Comparison of ENCODE assay signal across 12 mouse cellular contexts in genomic region chr1:181233734-181234133, GRCm38 (mm10). TPM values are rescaled to one million over a fixed set of nuclear protein-coding genes. Genes with fewer than 3 reads are reported as not detected.
A peak's percentile ranks its signal among the peaks of the same experiment; 100 is the strongest.
DNase-seq lines count a peak whose midpoint lies in the region; ATAC-seq and TF ChIP-seq lines count a peak whose summit lies in the region.
"Had no signal": no experiment of that assay in that cellular context is flagged by ENCODE, and none has a peak within 500 bp of the region (broad histone marks: within the 10 kb centered on the region; RNA-seq: fewer than 3 reads in every experiment).

No protein-coding gene starts in this region.

- no peak for TF ChIP-seq CTCF in stomach, postnatal 0 days (IDR thresholded peaks at IDR 0.05; ENCODE audit: low read depth)

- peak overlapping the region; percentile 58; the same call in 1 of the 2 replicates for H3K9ac ChIP-seq in heart, embryonic 16.5 days (ENCODE audit: low read length)
- no peak overlapping the region for H3K9ac ChIP-seq in stomach, embryonic 15.5 days
- H3K9ac ChIP-seq in stomach, postnatal 0 days (ENCODE audit: low read length) = no peak overlapping the region
- H3K9ac ChIP-seq in stomach, embryonic 16.5 days (ENCODE audit: low read length) = peak overlapping the region; percentile 65; the same call in 1 of the 2 replicates

- no peaks in the 10 kb centered on the region for H3K9me3 ChIP-seq in heart, embryonic 16.5 days (replicated peaks; ENCODE audit: control insufficient read depth, low read length)
- H3K9me3 ChIP-seq in stomach, embryonic 15.5 days = no peaks in the 10 kb centered on the region
- no peaks in the 10 kb centered on the region for H3K9me3 ChIP-seq in stomach, postnatal 0 days (ENCODE audit: control insufficient read depth, low read length)
- no peaks in the 10 kb centered on the region for H3K9me3 ChIP-seq in limb, embryonic 10.5 days (replicated peaks)
- no peaks in the 10 kb centered on the region for H3K9me3 ChIP-seq in stomach, embryonic 16.5 days (replicated peaks; ENCODE audit: control insufficient read depth, low read length)

- H3K4me1 ChIP-seq in heart, embryonic 16.5 days (ENCODE audit: control insufficient read depth, insufficient read depth, low read length) = peaks cover 15% of the 10 kb centered on the region
- peaks cover 12% of the 10 kb centered on the region for H3K4me1 ChIP-seq in stomach, embryonic 15.5 days
- H3K4me1 ChIP-seq in stomach, postnatal 0 days (replicated peaks; ENCODE audit: control insufficient read depth, insufficient read depth) = no peaks in the 10 kb centered on the region
- H3K4me1 ChIP-seq in limb, embryonic 10.5 days = peaks cover 25% of the 10 kb centered on the region
- H3K4me1 ChIP-seq in stomach, embryonic 16.5 days (ENCODE audit: control insufficient read depth, insufficient read depth, low read length) = peaks cover 14% of the 10 kb centered on the region; the same call in 1 of the 2 replicates

- ATAC-seq in heart, embryonic 16.5 days (replicated peaks; ENCODE audit: extremely low read depth, insufficient read depth, low FRiP score) = no peak
- ATAC-seq in stomach, embryonic 15.5 days (ENCODE audit: insufficient read depth, low FRiP score, low read depth) = no peak
- no peak for ATAC-seq in stomach, postnatal 0 days (ENCODE audit: low FRiP score, low TSS enrichment)
- ATAC-seq in stomach, embryonic 16.5 days (ENCODE audit: insufficient read depth, low FRiP score) = no peak
- ATAC-seq: forebrain, embryonic 14.5 days had no signal

- H3K4me2 ChIP-seq in heart, embryonic 16.5 days (ENCODE audit: low read depth, low read length) = peak overlapping the region; percentile 52; the same call in 1 of the 2 replicates
- H3K4me2 ChIP-seq in stomach, embryonic 15.5 days = no peak overlapping the region; the same call in 1 of the 2 replicates
- no peak overlapping the region for H3K4me2 ChIP-seq in stomach, postnatal 0 days (replicated peaks; ENCODE audit: low read depth)
- H3K4me2 ChIP-seq in stomach, embryonic 16.5 days (ENCODE audit: low read depth, low read length) = peak overlapping the region; percentile 42; the same call in 1 of the 2 replicates

- H3K27me3 ChIP-seq in heart, embryonic 16.5 days (ENCODE audit: control insufficient read depth, insufficient read depth, low read length) = no peaks in the 10 kb centered on the region
- H3K27me3 ChIP-seq in stomach, embryonic 15.5 days (replicated peaks) = no peaks in the 10 kb centered on the region
- H3K27me3 ChIP-seq in stomach, postnatal 0 days (ENCODE audit: control insufficient read depth, insufficient read depth, low read length) = no peaks in the 10 kb centered on the region
- no peaks in the 10 kb centered on the region for H3K27me3 ChIP-seq in limb, embryonic 10.5 days (ENCODE audit: low read depth, poor library complexity, severe bottlenecking)
- H3K27me3 ChIP-seq in stomach, embryonic 16.5 days (ENCODE audit: control insufficient read depth, insufficient read depth, low read length) = no peaks in the 10 kb centered on the region
- H3K27me3 ChIP-seq: CH12.LX had no signal

- DNase-seq in heart, adult 11 months = no peak
- no peak for DNase-seq in stomach, postnatal 0 days (ENCODE audit: low spot score)
- DNase-seq in limb, embryonic 10.5 days (ENCODE audit: low spot score) = no peak
- no peak for DNase-seq in left cerebral cortex, adult 18-20 months (ENCODE audit: low spot score in 2 of 2)
- DNase-seq in urinary bladder, adult 2 months (ENCODE audit: low spot score) = no peak
- DNase-seq: cerebellum, postnatal 10 days; right cerebral cortex, postnatal 14 days had no signal

- 82% methylated on average over 6 of the region's 6 CpGs for WGBS in heart, embryonic 16.5 days
- WGBS in stomach, embryonic 15.5 days = 84% methylated on average over 6 of the region's 6 CpGs
- WGBS in stomach, postnatal 0 days = 82% methylated on average over 6 of the region's 6 CpGs
- 84% methylated on average over 6 of the region's 6 CpGs for WGBS in limb, embryonic 10.5 days
- 80% methylated on average over 6 of the region's 6 CpGs for whole genome bisulfite sequencing in stomach, embryonic 16.5 days

- H3K27ac ChIP-seq in heart, embryonic 16.5 days (ENCODE audit: low read length) = peak overlapping the region; percentile 41; the same call in 1 of the 2 replicates
- H3K27ac ChIP-seq in stomach, embryonic 15.5 days = peak overlapping the region; percentile 35; the same call in 1 of the 2 replicates
- H3K27ac ChIP-seq in stomach, postnatal 0 days (replicated peaks) = no peak overlapping the region; the same call in 1 of the 2 replicates
- 0 out of 2 replicates have a peak overlapping the region, but pooled peaks have one; percentile 54 for H3K27ac ChIP-seq in limb, embryonic 10.5 days
- no peak overlapping the region for H3K27ac ChIP-seq in stomach, embryonic 16.5 days (ENCODE audit: low read length)

- H3K36me3 ChIP-seq in heart, embryonic 16.5 days (ENCODE audit: control insufficient read depth, insufficient read depth) = no peaks in the 10 kb centered on the region
- no peaks in the 10 kb centered on the region for H3K36me3 ChIP-seq in stomach, embryonic 15.5 days
- H3K36me3 ChIP-seq in stomach, postnatal 0 days (ENCODE audit: control insufficient read depth, insufficient read depth, low read length) = no peaks in the 10 kb centered on the region
- no peaks in the 10 kb centered on the region for H3K36me3 ChIP-seq in limb, embryonic 10.5 days
- H3K36me3 ChIP-seq in stomach, embryonic 16.5 days (ENCODE audit: control insufficient read depth, insufficient read depth, low read length) = no peaks in the 10 kb centered on the region

- no peak for TF ChIP-seq EP300 in stomach, postnatal 0 days (optimal IDR thresholded peaks at IDR 0.05)

- no peak overlapping the region for H3K4me3 ChIP-seq in heart, embryonic 16.5 days (ENCODE audit: low read length)
- no peak overlapping the region for H3K4me3 ChIP-seq in stomach, embryonic 15.5 days (replicated peaks)
- no peak overlapping the region for H3K4me3 ChIP-seq in stomach, postnatal 0 days (ENCODE audit: low read depth, low read length)
- H3K4me3 ChIP-seq in limb, embryonic 10.5 days = no peak overlapping the region
- no peak overlapping the region; the same call in 1 of the 2 replicates for H3K4me3 ChIP-seq in stomach, embryonic 16.5 days (replicated peaks; ENCODE audit: low read length)

RNA-seq across cellular contexts. Expression of gene Wdr26, which starts 21.9 kb away (rescaled TPM):
- polyA plus RNA-seq in heart, embryonic 16.5 days (2015; fragmentation: Nextera tagmentation; extraction: Ambion mirVana) = 22.7 and 24.3 TPM in 2 replicates
- 32.6 and 33.3 TPM in 2 replicates for polyA plus RNA-seq in stomach, embryonic 15.5 days (2015; fragmentation: Nextera tagmentation; extraction: Ambion mirVana)
- polyA plus RNA-seq in stomach, postnatal 0 days (2015; fragmentation: Nextera tagmentation; extraction: Ambion mirVana) = 42.1 and 45.4 TPM in 2 replicates
- 25.0 and 27.7 TPM in 2 replicates for polyA plus RNA-seq in limb, embryonic 10.5 days (2016; fragmentation: Nextera tagmentation; extraction: Ambion mirVana)
- 24.7 and 25.9 TPM in 2 replicates for polyA plus RNA-seq in stomach, embryonic 16.5 days (2015; fragmentation: Nextera tagmentation; extraction: Ambion mirVana)
- total RNA-seq in left cerebral cortex, adult 18-20 months (2021) = 10 to 100 TPM; 98.1 to 98.9 TPM
- polyA plus RNA-seq in urinary bladder, adult 2 months (2012; rRNA removed) = 57.4 and 61.8 TPM in 2 replicates

Comparison
In these comparisons a context has a peak if more than half of its experiments do, and no peak if none do; other contexts are left out.
1. H3K27ac ChIP-seq: peak in heart, embryonic 16.5 days (single experiment), stomach, embryonic 15.5 days (single experiment) and limb, embryonic 10.5 days (single experiment); none in stomach, postnatal 0 days (single experiment) and stomach, embryonic 16.5 days (single experiment).
2. H3K4me2 ChIP-seq: peak in heart, embryonic 16.5 days (single experiment) and stomach, embryonic 16.5 days (single experiment); none in stomach, embryonic 15.5 days (single experiment) and stomach, postnatal 0 days (single experiment).
3. H3K9ac ChIP-seq: peak in heart, embryonic 16.5 days (single experiment) and stomach, embryonic 16.5 days (single experiment); none in stomach, embryonic 15.5 days (single experiment) and stomach, postnatal 0 days (single experiment).